Mouse (Mus musculus): ENCODE results near the gene Gtf3c4.

GRCm38 (mm10) chr2:28842042-28842441 lies 1.9 kb upstream of the Gtf3c4 start:
- TF ChIP-seq CTCF (IDR thresholded peaks at IDR 0.05; ENCODE audit: low read depth) (no peak), EP300 (optimal IDR thresholded peaks at IDR 0.05) (no peak)

Data from stomach, postnatal 0 days (tissue).